In genomic region chr1:82787414-82787813, GRCm38 (mm10) we compare ENCODE assay signal across 9 mouse cellular contexts. TPM values are rescaled to one million over a fixed set of nuclear protein-coding genes. Genes with fewer than 3 reads are reported as not detected.
DNase-seq lines count a peak whose midpoint lies in the region; ATAC-seq lines count a peak whose summit lies in the region.
"Had no signal": no experiment of that assay in that cellular context is flagged by ENCODE, and none has a peak within 500 bp of the region (broad histone marks: within the 10 kb centered on the region; RNA-seq: fewer than 3 reads in every experiment).

No protein-coding gene starts in this region.

- H3K9me3 ChIP-seq in intestine, embryonic 16.5 days (ENCODE audit: control insufficient read depth, low read length), result no peaks in the 10 kb centered on the region
- no peaks in the 10 kb centered on the region for H3K9me3 ChIP-seq in midbrain, embryonic 12.5 days

- intact Hi-C loops in left cerebral cortex, postnatal 36 days (cut with DNase I), result loop anchor here (2.0 to 10.0 kb wide), 6 partner anchors 50 to 400 kb away; partner anchors contain the start of genes A030005L19Rik and Agfg1

- H3K36me3 ChIP-seq in intestine, embryonic 16.5 days (ENCODE audit: control insufficient read depth, insufficient read depth, low read length), result no peaks in the 10 kb centered on the region
- no peaks in the 10 kb centered on the region for H3K36me3 ChIP-seq in midbrain, embryonic 12.5 days
- no peaks in the 10 kb centered on the region for H3K36me3 ChIP-seq in splenic B cell, adult 2 months (ENCODE audit: control insufficient read depth, insufficient read depth, low read length, poor library complexity, severe bottlenecking)

- H3K4me1 ChIP-seq in intestine, embryonic 16.5 days (ENCODE audit: control insufficient read depth, insufficient read depth, low read length), result peaks cover 8% of the 10 kb centered on the region
- no peaks in the 10 kb centered on the region for H3K4me1 ChIP-seq in midbrain, embryonic 12.5 days

- peak; percentile 83 for ATAC-seq in intestine, embryonic 16.5 days
- peak; percentile 75 for ATAC-seq in midbrain, embryonic 12.5 days (ENCODE audit: low FRiP score, low read depth)

- H3K27me3 ChIP-seq in intestine, embryonic 16.5 days (replicated peaks; ENCODE audit: control insufficient read depth, insufficient read depth, low read length), result no peaks in the 10 kb centered on the region
- H3K27me3 ChIP-seq in midbrain, embryonic 12.5 days, result 0 out of 2 replicates have a peak, but pooled peaks cover 5% of the 10 kb centered on the region
- H3K27me3 ChIP-seq in splenic B cell, adult 2 months (ENCODE audit: control insufficient read depth, insufficient read depth, low read length, poor library complexity, severe bottlenecking), result no peaks in the 10 kb centered on the region

- no peak overlapping the region for H3K27ac ChIP-seq in intestine, embryonic 16.5 days (ENCODE audit: low read length)
- no peak overlapping the region for H3K27ac ChIP-seq in midbrain, embryonic 12.5 days (replicated peaks)

- H3K4me2 ChIP-seq in intestine, embryonic 16.5 days (ENCODE audit: low read depth, low read length), result no peak overlapping the region
- no peak overlapping the region for H3K4me2 ChIP-seq in midbrain, embryonic 12.5 days (replicated peaks)

- H3K4me3 ChIP-seq in intestine, embryonic 16.5 days (ENCODE audit: low read length), result no peak overlapping the region
- no peak overlapping the region for H3K4me3 ChIP-seq in midbrain, embryonic 12.5 days
- H3K4me3 ChIP-seq: erythroblast, embryonic 14.5 days had no signal

- DNase-seq in B cell, adult 2 months, result peak; percentile 13 to 19
- DNase-seq in adrenal gland, adult 8-10 months, result peak; percentile 58
- DNase-seq in embryo, embryonic 9.5 days (ENCODE audit: extremely low spot score), result peak; percentile 39
- peak; percentile 98 for DNase-seq in heart, adult 11 months
- DNase-seq in left cerebral cortex, postnatal 36 days (ENCODE audit: low spot score in 2 of 2), result peak; percentile 39 to 49
- peak; percentile 52 for DNase-seq in splenic B cell, adult 2 months (ENCODE audit: low read depth, low spot score)

- H3K9ac ChIP-seq in intestine, embryonic 16.5 days (ENCODE audit: low read depth, low read length), result no peak overlapping the region
- H3K9ac ChIP-seq in midbrain, embryonic 12.5 days (replicated peaks), result no peak overlapping the region

- WGBS in intestine, embryonic 16.5 days, result 5% methylated on average over 2 of the region's 2 CpGs
- WGBS in midbrain, embryonic 12.5 days, result 16% methylated on average over 2 of the region's 2 CpGs

RNA-seq across cellular contexts. Expression of gene Gm47791, which starts 16.4 kb away (rescaled TPM):
- total RNA-seq in adrenal gland, adult 8-10 months (2022), result not detected
- polyA plus RNA-seq in intestine, embryonic 16.5 days (2015; fragmentation: Nextera tagmentation; extraction: Ambion mirVana), result not detected in 2 replicates
- total RNA-seq in left cerebral cortex, postnatal 36 days (2021), result not detected
- not detected in 2 replicates for polyA plus RNA-seq in midbrain, embryonic 12.5 days (2016; fragmentation: Nextera tagmentation; extraction: Ambion mirVana)
- polyA plus RNA-seq: erythroblast, embryonic 14.5 days had no signal

RNA-seq across cellular contexts. Expression of gene Tm4sf20, which starts 19.2 kb away (rescaled TPM):
- total RNA-seq in adrenal gland, adult 8-10 months (2022), result not detected
- polyA plus RNA-seq in intestine, embryonic 16.5 days (2015; fragmentation: Nextera tagmentation; extraction: Ambion mirVana), result 201 and 234 TPM in 2 replicates
- total RNA-seq in left cerebral cortex, postnatal 36 days (2021), result not detected
- polyA plus RNA-seq in midbrain, embryonic 12.5 days (2016; fragmentation: Nextera tagmentation; extraction: Ambion mirVana), result 0.14 and 0.31 TPM in 2 replicates
- polyA plus RNA-seq: erythroblast, embryonic 14.5 days had no signal

RNA-seq across cellular contexts. Expression of gene Agfg1, which starts 51.9 kb away (rescaled TPM):
- 10 to 100 TPM; 42.8 to 63.0 (median 58.2) TPM for total RNA-seq in adrenal gland, adult 8-10 months (2022)
- polyA plus RNA-seq in intestine, embryonic 16.5 days (2015; fragmentation: Nextera tagmentation; extraction: Ambion mirVana), result 14.1 and 31.8 TPM in 2 replicates
- total RNA-seq in left cerebral cortex, postnatal 36 days (2021), result 10 to 100 TPM; 75.9 to 81.3 TPM
- 40.7 and 45.3 TPM in 2 replicates for polyA plus RNA-seq in midbrain, embryonic 12.5 days (2016; fragmentation: Nextera tagmentation; extraction: Ambion mirVana)

Comparison
In these comparisons a context has a peak if more than half of its experiments do, and no peak if none do; other contexts are left out.
1. DNase-seq: peak in every context shown above with its lines; median percentile 98 in heart, adult 11 months; 58 in adrenal gland, adult 8-10 months; 52 in splenic B cell, adult 2 months; 44 in left cerebral cortex, postnatal 36 days; 39 in embryo, embryonic 9.5 days; 16 in B cell, adult 2 months.